Mouse (Mus musculus) right cerebral cortex, postnatal 14 days (tissue): Measurements from ENCODE around the gene Iars.
"Not testable (repeated sequence)": the region's sequence is repeated elsewhere in the genome, so short reads cannot be mapped to it uniquely, and the experiment has no call there.

Experiments
- DNase-seq: peaks from one replicate; pipeline ENCODE4 v3.0.0; 2022

Gene Iars

DNA sequence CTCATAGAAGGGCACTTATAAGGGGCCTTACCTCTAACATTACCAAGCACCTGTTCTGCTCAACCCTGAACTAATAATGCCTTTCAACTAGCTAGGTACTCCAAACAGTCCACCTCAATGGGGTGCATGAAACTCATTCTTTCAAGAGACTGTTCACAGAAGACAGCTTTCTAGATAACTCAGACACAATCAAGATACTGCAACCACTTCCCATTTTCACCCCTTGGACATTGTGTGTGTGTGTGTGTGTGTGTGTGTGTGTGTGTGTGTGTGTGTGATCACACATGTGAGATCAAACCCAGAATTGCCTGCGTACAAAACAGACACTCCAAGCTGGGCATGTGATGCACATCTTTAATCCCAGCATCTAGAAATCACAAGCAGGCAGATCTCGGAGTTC is 56.1 kb downstream of the Iars start:
- no peak for DNase-seq

DNA sequence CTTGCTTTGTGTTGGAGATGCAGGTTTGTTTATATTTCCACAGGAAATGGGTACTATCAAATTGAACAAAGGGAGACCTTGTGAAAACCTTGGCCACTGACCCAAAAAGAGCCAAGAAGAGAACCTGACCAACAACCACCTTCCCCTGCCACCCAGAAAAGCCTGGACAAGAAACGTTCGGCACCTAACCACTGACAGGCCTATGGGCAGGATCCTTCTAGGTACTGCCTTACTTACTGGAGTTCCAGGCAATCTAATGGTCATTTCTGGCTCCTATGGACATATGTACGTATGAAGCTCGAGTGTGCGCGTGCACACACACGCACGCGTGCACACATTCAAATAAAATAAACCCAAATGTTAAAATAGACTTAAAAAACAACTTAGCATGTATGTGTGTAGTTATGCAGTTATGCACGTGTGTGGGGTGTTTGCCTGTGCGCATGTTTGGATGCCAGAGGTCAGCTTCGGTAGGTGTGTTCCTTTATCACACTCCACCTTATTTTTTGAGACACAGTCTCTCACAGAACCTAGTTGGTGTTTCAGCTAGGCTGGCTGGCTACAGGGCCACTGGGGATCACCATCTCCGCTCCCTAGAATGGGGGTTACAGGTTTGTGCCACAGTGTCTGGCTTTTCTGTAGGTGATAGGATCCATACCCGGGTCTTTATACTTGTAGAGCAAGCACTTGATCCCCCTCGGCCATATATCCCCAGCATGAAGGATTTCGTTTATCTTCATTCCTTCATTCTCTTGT is 59.6 kb downstream of the Iars start:
- no peak for DNase-seq

DNA sequence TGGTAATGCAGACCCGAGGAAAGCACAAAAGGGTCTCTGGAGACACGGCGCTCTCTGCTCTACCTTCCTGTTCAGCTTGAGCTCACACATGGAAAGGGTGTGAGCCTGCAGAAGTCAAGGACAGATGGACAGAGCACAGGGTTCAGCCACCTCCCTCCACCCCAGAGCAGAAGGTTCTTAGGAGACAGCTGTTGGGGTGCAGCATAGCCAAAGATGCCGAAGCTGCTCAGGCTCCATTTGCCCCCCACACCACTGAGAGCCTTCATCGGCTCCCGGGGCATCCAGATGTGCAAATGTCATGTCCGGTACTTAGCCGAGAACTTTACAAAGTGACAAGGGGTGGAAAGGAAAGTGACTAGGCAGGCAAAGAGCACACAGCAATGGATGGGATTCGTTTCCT is 74.7 kb downstream of the Iars start:
- no peak for DNase-seq

DNA sequence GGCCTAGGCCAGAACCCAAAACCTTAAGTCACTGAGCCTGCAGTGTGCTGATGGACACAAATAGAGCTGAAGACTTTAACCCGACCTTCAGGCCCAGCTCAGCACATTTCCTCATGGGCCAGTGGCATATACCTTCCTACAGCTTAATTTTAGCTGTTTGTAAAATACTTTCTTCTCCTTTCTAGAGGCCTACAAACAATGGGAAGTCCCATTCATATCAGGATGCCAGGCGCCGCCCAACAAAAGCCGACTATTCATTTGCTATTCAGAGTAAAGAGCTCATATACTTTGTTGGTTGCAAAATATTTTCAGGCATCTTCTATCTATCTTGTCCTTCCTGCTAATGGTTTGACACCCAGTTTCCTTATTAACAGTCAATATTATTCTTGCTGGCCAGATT is 76.1 kb downstream of the Iars start:
- no peak for DNase-seq

DNA sequence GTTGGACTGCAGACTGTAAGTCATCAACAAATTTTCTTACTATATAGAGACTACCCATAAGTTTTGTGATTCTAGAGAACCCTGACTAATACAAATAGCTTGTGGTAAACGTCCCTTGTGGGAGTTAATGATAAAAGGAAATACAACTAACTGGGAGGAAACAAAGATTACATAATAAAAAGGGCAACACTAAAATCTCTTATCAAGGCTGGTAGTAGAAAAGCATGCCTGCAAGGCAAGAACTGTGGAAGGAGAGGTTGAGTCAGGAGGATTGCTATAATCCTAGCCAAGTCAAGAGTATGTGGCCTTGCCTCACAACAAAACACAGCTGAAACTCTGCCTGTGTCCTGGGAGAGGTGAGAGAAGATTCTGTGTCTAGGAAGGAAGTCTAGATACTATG is 78.8 kb downstream of the Iars start:
- no peak for DNase-seq

DNA sequence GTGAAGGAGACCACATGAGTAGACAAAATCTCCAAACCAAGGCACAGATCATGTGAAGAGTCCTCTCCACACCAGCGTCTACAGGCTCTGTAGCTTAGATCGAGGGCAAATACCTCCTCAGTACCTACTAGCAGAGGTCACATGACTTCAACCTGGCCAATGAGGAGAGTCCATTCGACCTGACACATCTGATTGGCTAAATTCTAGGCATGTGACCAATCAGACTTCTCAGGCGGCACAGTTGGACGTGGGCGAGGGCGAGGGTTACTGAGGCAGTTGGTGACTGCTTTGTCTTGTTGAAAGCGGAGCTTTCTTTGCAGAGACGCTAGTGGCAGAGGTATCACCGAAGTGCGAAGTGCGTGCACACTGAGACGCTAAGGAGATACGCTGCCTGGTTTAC is 80.3 kb downstream of the Iars start:
- DNase-seq = no peak

DNA sequence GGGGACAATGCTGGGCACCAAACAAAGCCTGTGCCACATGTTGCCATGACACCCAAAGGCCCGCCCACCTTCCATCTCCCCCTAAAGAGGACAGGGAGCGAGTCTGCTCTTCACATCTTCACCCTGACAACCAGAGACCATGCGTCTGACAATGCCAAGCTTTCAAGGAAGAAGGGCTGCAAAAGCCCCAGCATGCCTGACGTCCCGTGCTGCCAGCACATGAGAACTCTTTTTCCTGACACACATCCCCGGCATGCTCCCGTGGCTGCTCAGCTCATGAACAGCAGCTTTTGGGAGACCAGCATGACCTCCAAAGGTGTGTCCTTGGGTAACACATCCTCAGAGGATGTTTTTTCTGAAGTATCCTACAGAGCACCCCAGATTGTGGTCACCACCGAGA is 83.4 kb downstream of the Iars start:
- DNase-seq = no peak

DNA sequence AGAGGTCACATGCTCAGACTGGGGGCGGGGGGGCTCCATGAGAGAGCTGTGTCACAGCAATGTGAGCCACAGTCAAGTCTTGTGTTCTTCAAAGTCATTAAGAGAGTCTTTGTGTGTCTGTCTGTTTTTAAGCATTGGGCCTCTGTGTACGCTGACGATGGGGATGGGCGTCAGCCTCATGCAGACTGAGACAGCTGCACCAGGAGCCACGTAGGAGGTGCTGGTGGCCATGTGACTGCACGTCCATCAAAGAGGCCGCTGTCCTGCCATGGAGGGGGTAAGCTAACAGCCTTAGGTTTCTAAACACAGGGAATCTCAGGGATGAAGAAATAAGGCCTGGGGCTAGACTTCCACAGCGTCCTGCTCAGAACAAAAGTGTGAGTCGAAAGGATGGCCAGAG is 84.4 kb downstream of the Iars start:
- no peak for DNase-seq

DNA sequence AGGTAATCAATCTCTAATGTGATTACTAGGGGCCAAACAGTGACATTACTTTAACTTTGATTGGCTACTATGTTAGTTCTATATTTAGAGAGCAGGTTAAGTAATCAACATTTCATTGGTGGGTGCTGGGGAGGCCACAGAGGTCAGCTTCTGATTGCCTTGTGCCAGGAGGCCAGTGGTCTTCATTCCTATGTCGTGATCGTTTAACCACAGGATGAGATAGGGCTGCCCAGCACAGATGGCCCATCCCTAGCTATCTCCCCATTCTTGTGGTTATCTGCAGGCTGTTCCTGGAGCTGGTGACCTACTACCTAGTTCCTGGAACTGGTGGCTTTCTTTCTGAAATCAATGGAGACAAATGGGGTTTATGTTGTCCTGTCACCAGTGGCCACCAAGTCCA is 86.1 kb downstream of the Iars start:
- no peak for DNase-seq

DNA sequence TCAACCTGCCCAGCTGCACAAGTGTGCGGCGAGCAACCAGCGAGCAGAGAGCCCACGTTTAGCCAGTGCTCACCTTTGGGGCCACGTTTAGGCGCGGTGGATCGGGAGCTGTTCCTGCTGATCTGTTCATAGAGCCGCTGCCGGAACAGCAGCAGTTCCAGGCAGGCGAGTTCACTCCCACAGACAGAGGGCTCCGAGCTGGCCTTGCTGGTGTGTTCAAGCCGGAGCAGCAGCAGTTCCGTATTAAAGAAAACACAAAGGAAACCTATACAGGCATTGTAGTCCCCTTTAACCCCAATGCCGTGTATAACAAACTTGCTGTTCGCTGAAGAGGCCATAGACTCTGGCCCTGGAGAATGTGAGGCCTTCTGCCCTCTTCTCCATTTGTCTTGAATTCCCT is 87.2 kb downstream of the Iars start:
- DNase-seq = no peak

DNA sequence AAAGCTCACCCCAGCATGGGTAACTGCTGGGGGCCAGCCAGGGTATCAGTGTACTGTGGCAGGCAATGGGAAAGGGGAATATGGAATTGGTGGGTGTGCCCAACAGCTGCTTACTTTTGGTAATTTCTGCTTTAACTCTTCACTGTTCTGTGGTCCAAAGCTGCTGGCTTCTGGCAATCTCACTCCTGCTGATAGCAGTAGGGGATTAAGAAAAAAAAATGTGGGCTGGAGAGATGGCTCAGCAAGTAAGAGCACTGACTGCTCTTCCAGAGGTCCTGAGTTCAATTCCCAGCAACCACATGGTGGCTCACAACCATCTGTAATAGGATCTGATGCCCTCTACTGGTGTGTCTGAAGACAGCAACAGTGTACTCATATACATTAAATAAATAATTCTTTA is 89.6 kb downstream of the Iars start:
- not testable (repeated sequence) for DNase-seq
